Mouse (Mus musculus): Measurements from ENCODE around the gene Rgs17. TPM values are rescaled to one million over a fixed set of nuclear protein-coding genes. Genes with fewer than 3 reads are reported as not detected.
"Not testable (repeated sequence)": the region's sequence is repeated elsewhere in the genome, so short reads cannot be mapped to it uniquely, and the experiment has no call there.

The Rgs17 gene
- 0.63 and 1.6 TPM in 2 replicates for polyA plus RNA-seq (2015; fragmentation: Nextera tagmentation; extraction: Ambion mirVana)

DNA sequence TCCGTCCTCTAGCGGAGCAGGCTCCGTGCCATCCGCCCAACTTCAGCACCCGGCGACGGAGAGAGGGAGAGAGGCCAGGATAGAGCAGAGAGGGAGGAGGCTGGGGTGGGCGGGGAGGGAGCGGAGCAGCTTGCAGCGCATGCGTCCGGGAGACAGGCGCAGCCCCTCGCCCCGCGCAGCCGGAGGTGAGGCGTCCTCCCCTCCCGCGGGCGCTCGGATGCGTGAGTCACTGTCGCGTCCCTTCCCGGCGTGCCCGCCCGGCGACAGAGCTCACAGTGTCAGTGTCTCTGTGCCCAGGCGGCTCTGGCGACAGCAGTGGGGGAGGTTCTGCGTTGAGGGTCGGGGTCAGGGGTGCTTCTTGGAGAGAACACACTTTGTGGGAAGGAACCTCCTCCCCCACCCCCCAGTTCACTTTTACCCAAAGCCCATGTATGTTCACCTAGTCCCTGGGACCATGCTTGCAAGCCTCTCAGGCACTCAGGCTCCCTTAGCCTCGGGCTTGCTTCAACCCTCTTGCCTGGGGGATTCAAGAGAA is at the start of gene Rgs17:
TSS of gene Rgs17 (minus strand) at position 107 of the 535 bp plus-strand sequence.
- DNase-seq (ENCODE audit: low spot score): peak; percentile 61
- Histone ChIP-seq H3K9ac (replicated peaks; ENCODE audit: low read depth) (0 out of 2 replicates have a peak within 1 kb of the TSS, but pooled peaks have one; percentile 13), H3K4me1 (ENCODE audit: insufficient read depth, low read depth, low read length) (0 out of 2 replicates have a peak, but pooled peaks cover 4% of the 10 kb centered on the region), H3K27ac (ENCODE audit: low read length) (no peak within 1 kb of the TSS), H3K4me2 (replicated peaks; ENCODE audit: low read depth, low read length) (peak within 1 kb of the TSS; percentile 86), H3K27me3 (replicated peaks; ENCODE audit: insufficient read depth, low read length) (no peaks in the 10 kb centered on the region), H3K36me3 (ENCODE audit: insufficient read depth, low read length) (no peaks in the 10 kb centered on the region), H3K9me3 (ENCODE audit: low read length) (no peaks in the 10 kb centered on the region), H3K4me3 (ENCODE audit: low read depth, low read length) (peak within 1 kb of the TSS; percentile 48)
- TF ChIP-seq EP300 (IDR thresholded peaks at IDR 0.05) (no peak), CTCF (IDR thresholded peaks at IDR 0.05) (no peak)
- peak; percentile 78 for ATAC-seq
- WGBS: 0% methylated on average over 11 of the region's 35 CpGs

DNA sequence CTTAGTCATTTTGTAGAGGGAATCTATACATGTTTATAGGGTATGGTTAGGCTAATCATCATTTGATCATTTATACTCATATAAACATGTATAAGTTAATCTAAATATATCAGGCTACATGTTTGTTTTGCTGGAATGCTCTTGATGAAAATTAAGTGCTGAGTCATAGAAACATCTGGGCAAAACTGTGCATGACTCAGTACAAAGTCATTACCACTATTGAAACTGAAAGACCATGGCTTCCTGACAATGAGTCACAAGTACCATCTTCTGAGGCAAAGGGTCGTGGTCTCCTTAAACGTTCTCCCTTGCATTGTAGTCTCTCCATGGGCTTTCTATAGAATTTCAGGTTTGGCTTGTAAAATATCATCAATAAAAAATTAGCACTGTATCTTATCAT is 45.5 kb upstream of the Rgs17 start:
- ATAC-seq: no peak
- no peaks in the 10 kb centered on the region for H3K36me3 ChIP-seq (ENCODE audit: insufficient read depth, low read length)
- peak; percentile 27 for DNase-seq (ENCODE audit: low spot score)
- H3K27me3 ChIP-seq (replicated peaks; ENCODE audit: insufficient read depth, low read length): no peaks in the 10 kb centered on the region
- no peaks in the 10 kb centered on the region for H3K9me3 ChIP-seq (ENCODE audit: low read length)
- H3K9ac ChIP-seq (replicated peaks; ENCODE audit: low read depth): no peak overlapping the region
- TF ChIP-seq EP300 (IDR thresholded peaks at IDR 0.05) (no peak), CTCF (IDR thresholded peaks at IDR 0.05) (no peak)
- H3K4me2 ChIP-seq (replicated peaks; ENCODE audit: low read depth, low read length): no peak overlapping the region
- no peak overlapping the region for H3K27ac ChIP-seq (ENCODE audit: low read length)
- no peak overlapping the region for H3K4me3 ChIP-seq (ENCODE audit: low read depth, low read length)
- H3K4me1 ChIP-seq (ENCODE audit: insufficient read depth, low read depth, low read length): no peaks in the 10 kb centered on the region
- WGBS: 40% methylated on average over 2 of the region's 2 CpGs

DNA sequence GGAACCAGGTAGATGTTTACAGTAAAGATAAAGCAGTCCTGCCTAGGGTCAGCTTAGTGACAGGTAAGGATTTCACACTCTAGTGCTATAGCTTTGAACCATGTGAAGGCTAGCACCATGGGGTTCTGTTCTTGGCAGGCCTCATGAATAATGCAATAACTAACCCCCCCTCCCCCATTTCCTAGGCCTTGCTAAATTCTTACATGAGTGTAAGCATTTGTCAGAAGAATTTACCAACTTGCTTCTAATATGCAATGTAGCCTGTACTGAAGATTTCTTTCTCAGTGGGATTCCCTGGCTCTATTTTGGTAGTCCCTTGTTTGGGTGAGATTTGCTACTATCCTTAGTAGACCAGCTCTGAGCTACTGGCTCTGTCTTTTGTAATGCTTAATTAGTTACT is 31.6 kb upstream of the Rgs17 start:
- not testable (repeated sequence) for H3K27ac ChIP-seq (ENCODE audit: low read length); H3K4me2 ChIP-seq (replicated peaks; ENCODE audit: low read depth, low read length); ATAC-seq; H3K4me1 ChIP-seq (ENCODE audit: insufficient read depth, low read depth, low read length); H3K4me3 ChIP-seq (ENCODE audit: low read depth, low read length); H3K36me3 ChIP-seq (ENCODE audit: insufficient read depth, low read length); H3K9me3 ChIP-seq (ENCODE audit: low read length); DNase-seq (ENCODE audit: low spot score); H3K27me3 ChIP-seq (replicated peaks; ENCODE audit: insufficient read depth, low read length); H3K9ac ChIP-seq (replicated peaks; ENCODE audit: low read depth)

DNA sequence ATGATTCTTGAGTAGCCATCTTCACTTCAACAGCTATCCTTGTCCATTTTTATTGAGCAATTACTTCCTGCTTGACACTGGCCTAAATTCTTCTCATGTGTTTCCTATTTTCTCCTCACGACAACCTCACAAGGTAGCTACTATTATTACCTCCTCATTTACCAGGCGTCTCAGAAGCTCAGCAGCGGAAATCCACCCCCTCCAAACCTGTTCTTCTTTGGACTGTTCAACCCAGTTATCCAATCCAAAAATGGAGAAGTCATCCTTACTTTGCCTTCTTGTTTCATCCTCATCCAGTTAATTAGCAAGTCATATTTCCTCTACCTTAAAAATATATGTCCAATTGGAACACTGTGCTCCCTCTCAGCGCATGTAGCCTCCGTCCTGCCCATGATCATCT is 2.1 kb upstream of the Rgs17 start:
- Histone ChIP-seq H3K4me1 (ENCODE audit: insufficient read depth, low read depth, low read length) (0 out of 2 replicates have a peak, but pooled peaks cover 4% of the 10 kb centered on the region), H3K9ac (replicated peaks; ENCODE audit: low read depth) (no peak overlapping the region), H3K27ac (ENCODE audit: low read length) (no peak overlapping the region), H3K27me3 (replicated peaks; ENCODE audit: insufficient read depth, low read length) (no peaks in the 10 kb centered on the region), H3K36me3 (ENCODE audit: insufficient read depth, low read length) (no peaks in the 10 kb centered on the region), H3K9me3 (ENCODE audit: low read length) (no peaks in the 10 kb centered on the region), H3K4me3 (ENCODE audit: low read depth, low read length) (no peak overlapping the region), H3K4me2 (replicated peaks; ENCODE audit: low read depth, low read length) (no peak overlapping the region)
- ATAC-seq: no peak
- TF ChIP-seq EP300 (IDR thresholded peaks at IDR 0.05): no peak
- TF ChIP-seq CTCF (IDR thresholded peaks at IDR 0.05): no peak
- no peak for DNase-seq (ENCODE audit: low spot score)
- WGBS: 86% methylated on average over 5 of the region's 5 CpGs

DNA sequence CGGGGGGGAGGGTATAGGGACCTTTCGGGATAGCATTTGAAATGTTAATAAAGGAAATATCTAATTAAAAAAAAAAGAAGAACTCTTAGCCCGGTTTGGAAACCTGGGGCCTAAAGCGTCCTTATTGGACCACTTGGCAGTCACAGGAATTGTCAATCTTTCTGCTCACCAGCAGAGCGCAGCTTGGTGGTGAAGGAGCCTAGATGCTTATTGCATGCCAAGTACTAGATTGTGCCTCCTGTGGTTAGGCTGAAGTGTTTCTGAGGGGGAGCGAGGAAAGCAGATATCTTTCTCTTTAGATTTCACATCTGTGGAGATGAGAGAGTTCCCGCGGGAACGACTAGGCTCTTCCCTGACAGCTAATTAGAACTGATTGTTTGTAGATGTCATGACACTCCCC is 896 bp upstream of the Rgs17 start:
- no peaks in the 10 kb centered on the region for H3K36me3 ChIP-seq (ENCODE audit: insufficient read depth, low read length)
- no peak overlapping the region for H3K9ac ChIP-seq (replicated peaks; ENCODE audit: low read depth)
- peak; percentile 24 for DNase-seq (ENCODE audit: low spot score)
- no peak for ATAC-seq
- WGBS: 14% methylated on average over 9 of the region's 9 CpGs
- H3K4me1 ChIP-seq (ENCODE audit: insufficient read depth, low read depth, low read length): 0 out of 2 replicates have a peak, but pooled peaks cover 4% of the 10 kb centered on the region
- TF ChIP-seq EP300 (IDR thresholded peaks at IDR 0.05): no peak
- peak; percentile 20 for TF ChIP-seq CTCF (IDR thresholded peaks at IDR 0.05)
- H3K4me2 ChIP-seq (replicated peaks; ENCODE audit: low read depth, low read length): no peak overlapping the region
- no peak overlapping the region for H3K4me3 ChIP-seq (ENCODE audit: low read depth, low read length)
- no peaks in the 10 kb centered on the region for H3K27me3 ChIP-seq (replicated peaks; ENCODE audit: insufficient read depth, low read length)
- H3K27ac ChIP-seq (ENCODE audit: low read length): no peak overlapping the region
- no peaks in the 10 kb centered on the region for H3K9me3 ChIP-seq (ENCODE audit: low read length)

- Histone ChIP-seq H3K4me2 (replicated peaks; ENCODE audit: low read depth, low read length) (peak overlapping the region; percentile 86), H3K27ac (ENCODE audit: low read length) (no peak overlapping the region), H3K36me3 (ENCODE audit: insufficient read depth, low read length) (no peaks in the 10 kb centered on the region), H3K4me1 (ENCODE audit: insufficient read depth, low read depth, low read length) (0 out of 2 replicates have a peak, but pooled peaks cover 4% of the 10 kb centered on the region), H3K9ac (replicated peaks; ENCODE audit: low read depth) (0 out of 2 replicates have a peak overlapping the region, but pooled peaks have one; percentile 13), H3K27me3 (replicated peaks; ENCODE audit: insufficient read depth, low read length) (no peaks in the 10 kb centered on the region), H3K4me3 (ENCODE audit: low read depth, low read length) (peak overlapping the region; percentile 48), H3K9me3 (ENCODE audit: low read length) (no peaks in the 10 kb centered on the region)
- under 1% methylated on average over 31 of the region's 31 CpGs for WGBS
- ATAC-seq (no peak), DNase-seq (ENCODE audit: low spot score) (no peak)
- TF ChIP-seq EP300 (IDR thresholded peaks at IDR 0.05): no peak
- TF ChIP-seq CTCF (IDR thresholded peaks at IDR 0.05): no peak
Measured at GRCm38 (mm10) chr10:5921771-5922170, 429 bp downstream of the Rgs17 start.
